Comparison of ENCODE assay signal across 17 mouse cellular contexts in genomic region chr2:141003846-141004245, GRCm38 (mm10).
"Had no signal": no experiment of that assay in that cellular context is flagged by ENCODE, and none has a peak within 500 bp of the region (broad histone marks: within the 10 kb centered on the region; RNA-seq: fewer than 3 reads in every experiment).

No protein-coding gene starts in this region.

- H3K36me3 ChIP-seq: liver, embryonic 13.5 days; liver, embryonic 15.5 days; lung, embryonic 15.5 days; midbrain, embryonic 12.5 days; midbrain, embryonic 15.5 days; neural tube, embryonic 12.5 days had no signal

- H3K4me1 ChIP-seq: liver, embryonic 13.5 days; liver, embryonic 15.5 days; lung, embryonic 15.5 days; megakaryocyte, embryonic 14.5 days; midbrain, embryonic 12.5 days; neural tube, embryonic 12.5 days had no signal

- H3K4me3 ChIP-seq: liver, embryonic 13.5 days; liver, embryonic 15.5 days; lung, embryonic 15.5 days; megakaryocyte, embryonic 14.5 days; midbrain, embryonic 12.5 days; midbrain, embryonic 15.5 days; neural tube, embryonic 12.5 days had no signal

- DNase-seq: liver, embryonic 13.5 days; liver, postnatal 0 days; lung, adult 2 months; lung, postnatal 14 days; lung, postnatal 36 days; right cerebral cortex, postnatal 14 days; thymus, adult 18-20 months; thymus, postnatal 14 days; thymus, postnatal 36 days had no signal

- H3K27ac ChIP-seq: liver, embryonic 13.5 days; liver, embryonic 15.5 days; lung, embryonic 15.5 days; macrophage; midbrain, embryonic 12.5 days; midbrain, embryonic 15.5 days; neural tube, embryonic 12.5 days had no signal

- H3K9ac ChIP-seq: liver, embryonic 13.5 days; liver, embryonic 15.5 days; liver, postnatal 0 days; lung, embryonic 15.5 days; midbrain, embryonic 12.5 days; midbrain, embryonic 15.5 days; neural tube, embryonic 12.5 days had no signal

- ATAC-seq: liver, postnatal 0 days; lung, postnatal 0 days; midbrain, embryonic 15.5 days had no signal

- H3K9me3 ChIP-seq: liver, embryonic 13.5 days; liver, embryonic 15.5 days; lung, embryonic 15.5 days; midbrain, embryonic 12.5 days; midbrain, embryonic 15.5 days; neural tube, embryonic 12.5 days had no signal

- H3K27me3 ChIP-seq: liver, embryonic 13.5 days; liver, embryonic 15.5 days; lung, embryonic 15.5 days; megakaryocyte, embryonic 14.5 days; midbrain, embryonic 12.5 days; midbrain, embryonic 15.5 days; neural tube, embryonic 12.5 days had no signal

- H3K4me2 ChIP-seq: liver, embryonic 13.5 days; liver, embryonic 15.5 days; lung, embryonic 15.5 days; midbrain, embryonic 12.5 days; midbrain, embryonic 15.5 days; neural tube, embryonic 12.5 days had no signal
